Mouse (Mus musculus): ENCODE measurements around the gene Ing5.
"Not testable (repeated sequence)": the region's sequence is repeated elsewhere in the genome, so short reads cannot be mapped to it uniquely, and the experiment has no call there.

The Ing5 gene

DNA sequence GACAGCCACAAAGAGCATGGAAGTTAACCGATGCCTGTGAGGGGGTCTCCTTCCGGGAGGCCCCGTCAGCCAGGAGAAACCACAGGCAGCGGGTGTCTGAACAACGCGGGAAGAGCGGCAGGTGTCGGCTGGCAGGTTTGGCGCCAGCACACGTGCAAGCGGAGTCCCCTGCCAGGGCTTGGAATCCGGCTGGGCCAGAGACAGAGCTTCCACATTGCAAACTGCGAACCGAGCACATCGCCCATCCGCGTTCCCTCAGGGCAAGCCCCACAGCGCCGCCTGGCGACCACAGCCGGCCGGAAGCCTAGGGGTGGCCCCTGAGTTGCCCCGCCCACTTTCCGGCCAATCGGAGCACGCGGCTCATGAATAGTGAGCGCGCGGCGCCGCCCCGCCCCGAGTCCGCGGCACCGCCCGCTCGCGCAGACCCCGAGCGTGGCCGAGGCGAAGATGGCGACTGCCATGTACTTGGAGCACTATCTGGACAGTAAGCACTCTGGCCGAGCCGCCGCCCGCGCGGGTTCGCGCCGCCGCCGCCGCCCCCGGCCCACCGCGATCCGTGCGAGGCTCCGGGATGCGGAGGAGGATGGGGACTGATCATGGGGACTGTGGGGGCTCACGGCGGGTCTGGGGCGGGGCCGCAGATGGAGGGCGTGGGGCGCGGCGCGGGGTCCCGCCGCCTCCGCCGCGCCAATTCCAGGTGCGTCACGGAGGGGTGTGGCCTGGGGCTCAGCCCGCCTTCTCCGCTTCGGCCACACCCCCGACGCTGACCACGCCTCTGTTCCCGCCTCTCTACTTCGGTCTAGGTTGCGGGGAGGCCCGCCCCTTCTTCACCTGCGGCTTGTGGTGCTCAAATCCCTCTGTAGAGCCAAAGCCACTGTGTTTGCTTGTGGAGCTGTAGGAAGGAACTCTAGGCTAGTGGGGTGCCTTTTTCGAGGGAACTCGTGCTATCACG is at the start of gene Ing5:
Gene Ing5 (plus strand): TSS at position 410 of the 952 bp plus-strand sequence.
- peak; percentile 97 for DNase-seq (ENCODE audit: low spot score)

DNA sequence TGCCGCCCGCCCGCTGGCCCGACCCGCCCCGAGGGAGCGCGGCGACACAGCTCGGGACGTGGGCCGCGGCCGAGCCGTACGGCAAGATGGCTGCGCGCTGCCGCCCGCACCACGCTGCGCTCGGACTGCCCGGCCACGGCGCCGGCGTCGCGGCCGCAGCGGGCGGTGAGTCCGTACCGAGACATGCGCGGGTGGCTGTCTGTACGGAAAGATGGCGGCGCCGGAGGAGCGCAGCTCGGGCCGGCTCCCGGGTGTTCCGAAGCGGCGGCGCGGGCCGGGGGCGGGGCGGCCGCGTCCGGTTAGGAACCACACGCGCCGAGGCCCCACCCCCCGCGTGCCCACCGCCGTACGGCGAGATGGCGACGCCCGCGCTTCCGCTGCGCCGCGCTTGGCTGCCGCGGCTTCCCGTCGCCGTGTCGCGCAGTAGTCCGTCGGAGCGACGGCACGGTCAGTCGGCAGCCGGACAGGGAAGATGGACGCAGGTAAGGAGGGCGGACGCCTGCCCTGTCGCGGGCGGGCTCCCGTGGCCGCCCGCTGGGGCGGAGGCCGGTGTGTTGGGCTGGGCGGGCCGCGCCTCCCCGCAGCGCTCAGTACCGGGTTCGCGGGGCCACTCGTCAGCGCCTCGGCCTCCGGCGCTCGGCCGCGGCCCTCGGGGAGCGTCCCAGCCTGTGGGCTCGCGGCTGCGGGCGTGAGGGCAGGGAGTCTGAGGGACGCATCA is 49.0 kb upstream of the Ing5 start, which contains the start of gene Thap4:
Gene Thap4 (minus strand): TSS at position 292 of the 718 bp plus-strand sequence.
- DNase-seq (ENCODE audit: low spot score) = peak; percentile 93

DNA sequence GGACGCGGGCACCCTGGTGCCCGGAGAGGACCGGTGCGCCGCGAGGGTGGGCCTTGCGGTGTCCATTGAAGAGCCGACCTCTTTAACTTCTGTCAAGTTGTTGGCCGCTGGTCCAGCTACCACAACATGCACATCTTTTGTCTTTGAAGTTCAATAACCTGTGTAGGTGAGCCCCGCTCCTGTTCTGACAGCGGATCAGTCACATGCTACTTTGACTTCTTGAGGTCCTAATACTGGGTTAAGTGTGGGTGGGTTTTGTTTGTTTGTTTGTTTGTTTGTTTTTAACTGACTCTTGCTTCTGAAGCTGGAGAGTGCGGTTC is 48.5 kb upstream of the Ing5 start:
- DNase-seq (ENCODE audit: low spot score) = no peak

DNA sequence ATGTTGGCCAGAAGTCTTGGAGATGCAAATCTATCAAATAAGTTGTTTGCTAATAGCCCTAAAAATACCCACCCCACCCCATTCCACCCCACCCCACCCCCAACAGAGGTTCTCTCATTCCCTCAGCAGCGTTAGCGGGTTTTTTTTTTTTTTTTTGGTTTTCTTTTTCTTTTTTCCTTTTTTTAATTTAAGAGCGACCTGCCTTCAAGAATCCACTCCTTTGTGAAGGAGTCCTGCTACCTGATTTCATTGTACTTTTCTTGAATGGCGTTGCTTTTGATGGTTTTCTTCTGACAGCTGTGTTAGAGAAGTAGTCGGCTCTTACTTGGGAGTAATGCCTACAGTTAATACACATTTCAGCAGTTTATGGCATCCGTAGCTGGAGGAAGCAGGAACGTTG is 48.1 kb upstream of the Ing5 start:
- DNase-seq (ENCODE audit: low spot score) = no peak

DNA sequence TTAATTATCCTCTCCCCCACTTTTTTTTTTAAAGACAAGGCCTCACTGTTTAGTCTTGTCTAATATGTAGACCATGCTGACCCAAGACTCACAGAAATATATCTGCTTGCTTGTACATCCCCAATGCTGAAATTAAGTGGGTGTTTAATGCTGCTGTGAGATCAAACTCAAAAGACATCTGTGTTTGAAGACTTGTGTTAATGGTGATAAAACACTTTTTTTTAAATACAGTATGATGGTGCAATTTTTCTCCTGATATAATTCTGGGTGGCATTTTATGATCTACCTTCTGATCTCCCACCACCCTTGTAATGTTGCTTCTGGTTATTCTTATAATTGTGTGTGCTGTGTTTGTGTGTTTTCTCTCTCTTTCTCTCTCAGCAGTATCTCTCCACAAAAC is 47.6 kb upstream of the Ing5 start:
- DNase-seq (ENCODE audit: low spot score) = no peak

DNA sequence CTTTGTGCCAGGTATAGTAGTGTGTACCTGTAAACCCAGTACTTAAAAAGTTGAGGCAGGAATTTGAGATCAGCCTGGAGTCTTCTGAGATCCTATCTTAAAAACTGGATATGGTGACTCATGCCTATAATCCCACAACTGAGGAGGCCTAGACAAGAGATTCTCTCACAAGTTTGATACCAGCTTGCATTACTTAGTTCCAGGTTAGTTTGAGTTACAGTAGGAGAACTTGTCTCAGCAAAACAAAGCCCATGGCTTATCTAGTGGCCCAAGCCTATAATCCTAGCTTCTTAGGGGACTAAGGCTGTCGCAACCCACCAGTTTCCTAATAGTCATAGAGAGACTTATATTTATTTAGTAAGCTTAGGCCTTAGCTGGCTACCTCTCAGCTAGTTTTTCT is 43.7 kb upstream of the Ing5 start:
- no peak for DNase-seq (ENCODE audit: low spot score)

DNA sequence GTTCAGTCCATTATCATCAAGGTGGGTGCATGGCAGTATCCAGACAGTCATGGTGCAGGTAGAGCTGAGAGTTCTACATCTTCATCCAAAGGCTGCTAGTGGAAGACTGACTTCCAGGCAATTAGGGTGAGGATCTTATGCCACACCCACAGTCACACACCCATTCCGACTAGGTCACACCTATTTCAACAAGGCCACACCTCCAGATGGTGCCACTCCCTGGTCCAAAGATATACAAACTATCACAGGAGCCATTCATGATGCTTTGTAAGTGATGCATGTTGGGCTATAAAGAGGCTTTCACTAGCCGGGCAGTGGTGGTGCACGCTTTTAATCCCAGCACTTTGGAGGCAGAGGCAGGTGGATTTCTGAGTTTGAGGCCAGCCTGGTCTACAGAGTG is 40.2 kb upstream of the Ing5 start:
- not testable (repeated sequence) for DNase-seq (ENCODE audit: low spot score)

DNA sequence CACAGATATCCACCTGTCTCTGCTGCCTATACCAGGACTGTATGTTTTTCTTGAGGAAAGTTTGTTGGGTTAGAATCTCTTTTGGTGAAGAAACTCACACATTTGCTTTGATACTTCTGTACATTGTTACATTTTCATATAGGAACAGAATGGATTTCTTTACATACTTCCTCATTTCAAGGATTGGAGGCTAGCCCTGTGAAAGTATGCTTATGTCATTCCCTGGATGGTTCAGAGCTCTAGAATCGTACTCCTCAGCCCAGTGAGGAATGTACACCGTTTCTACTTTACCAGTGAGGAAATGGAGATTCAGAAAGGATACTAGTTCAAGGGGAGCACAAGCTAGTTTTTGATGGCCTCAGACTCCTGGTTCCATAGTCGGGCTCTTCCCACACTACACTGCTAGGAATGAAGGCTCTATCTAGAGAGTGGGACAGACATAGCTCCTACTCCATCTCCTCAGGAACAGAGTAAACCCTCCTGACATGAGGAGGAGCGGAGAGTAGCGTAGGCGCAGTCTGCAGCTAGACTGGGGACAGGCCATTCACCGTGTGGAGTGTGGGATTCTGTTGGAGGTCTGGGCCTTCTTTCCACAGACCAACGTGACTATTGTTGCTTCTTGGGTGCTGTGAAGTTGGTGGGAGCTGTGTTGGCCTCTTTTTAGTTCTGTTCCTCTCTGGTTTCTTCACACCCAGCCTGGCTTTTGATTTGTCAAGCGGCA is 38.7 kb upstream of the Ing5 start:
- no peak for DNase-seq (ENCODE audit: low spot score)

DNA sequence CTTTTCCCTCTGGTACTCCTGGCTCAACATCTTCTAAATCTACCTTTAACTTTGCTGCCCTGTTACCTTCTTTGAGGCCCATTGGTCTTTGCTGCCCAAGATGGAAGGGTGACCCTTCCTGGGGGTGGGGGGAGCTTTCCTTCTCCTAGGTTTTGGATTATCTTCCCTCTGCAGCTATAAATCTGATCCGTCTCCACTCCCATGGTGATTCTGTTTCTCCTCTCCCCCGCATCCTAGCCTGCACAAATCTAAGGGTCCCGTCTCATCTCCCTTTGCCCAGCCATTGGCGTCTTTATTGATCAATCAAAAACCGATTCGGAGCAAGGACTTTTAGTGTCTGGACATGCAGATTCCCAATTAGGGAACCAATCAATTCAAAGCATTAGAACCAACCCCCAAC is 36.2 kb upstream of the Ing5 start:
- DNase-seq (ENCODE audit: low spot score) = no peak

DNA sequence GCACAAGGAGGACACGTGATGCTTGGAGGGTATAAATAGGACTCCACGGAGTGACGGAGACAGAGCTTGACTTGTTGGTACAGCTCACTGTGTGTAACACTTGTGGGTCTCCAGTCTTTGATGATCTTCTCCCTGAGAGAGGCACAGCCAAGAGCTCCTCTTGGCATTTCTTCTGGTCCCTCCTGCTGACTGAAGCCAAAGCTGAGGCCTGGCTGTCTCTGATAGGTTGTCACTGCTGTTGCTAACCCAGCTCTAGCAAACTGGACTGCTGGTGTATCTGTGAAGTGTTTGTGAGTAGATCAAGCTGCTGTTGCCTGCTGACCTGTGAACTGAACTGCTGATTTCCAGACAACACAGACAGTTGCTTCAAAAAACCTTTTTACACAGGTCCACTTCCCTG is 33.9 kb upstream of the Ing5 start:
- no peak for DNase-seq (ENCODE audit: low spot score)

DNA sequence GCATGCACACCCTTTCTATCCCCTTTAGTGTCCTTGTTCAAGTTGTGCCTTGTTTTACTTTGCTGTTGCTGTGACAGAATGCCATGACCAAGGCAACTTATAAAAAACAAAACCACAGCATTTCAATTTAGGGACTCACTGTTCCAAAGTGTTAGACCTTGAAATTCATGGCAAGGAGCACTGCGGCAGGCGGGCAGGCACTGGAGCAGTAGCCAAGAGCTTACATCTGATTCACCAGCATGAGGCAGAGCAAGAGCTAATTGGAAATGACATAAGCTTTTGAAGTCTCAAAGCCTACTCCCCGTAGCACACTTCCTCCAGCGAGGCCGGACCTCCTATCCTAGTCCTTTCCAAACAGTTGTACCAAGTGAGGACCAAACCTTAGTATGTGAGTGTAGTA is 27.1 kb upstream of the Ing5 start:
- DNase-seq (ENCODE audit: low spot score) = no peak

DNA sequence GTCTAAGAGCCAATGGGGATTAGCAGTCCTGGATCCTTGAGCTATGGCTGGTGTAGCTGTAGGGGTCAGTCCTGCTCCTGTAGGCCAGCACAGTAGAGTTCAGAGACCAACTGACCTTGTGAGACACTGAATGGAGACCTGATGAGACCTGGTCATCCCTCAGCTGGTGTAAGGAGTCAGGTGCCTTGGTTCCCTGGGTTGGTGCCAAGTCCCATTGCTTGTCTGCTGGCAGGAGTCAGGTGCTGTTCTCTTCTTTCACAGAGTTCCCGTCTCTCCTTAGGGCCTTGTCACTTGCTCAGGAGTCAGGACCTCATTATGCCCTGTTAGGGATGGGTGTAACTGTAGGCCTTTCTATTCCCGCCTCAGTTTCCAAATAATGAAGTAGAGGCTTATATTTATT is 16.9 kb upstream of the Ing5 start:
- no peak for DNase-seq (ENCODE audit: low spot score)

DNA sequence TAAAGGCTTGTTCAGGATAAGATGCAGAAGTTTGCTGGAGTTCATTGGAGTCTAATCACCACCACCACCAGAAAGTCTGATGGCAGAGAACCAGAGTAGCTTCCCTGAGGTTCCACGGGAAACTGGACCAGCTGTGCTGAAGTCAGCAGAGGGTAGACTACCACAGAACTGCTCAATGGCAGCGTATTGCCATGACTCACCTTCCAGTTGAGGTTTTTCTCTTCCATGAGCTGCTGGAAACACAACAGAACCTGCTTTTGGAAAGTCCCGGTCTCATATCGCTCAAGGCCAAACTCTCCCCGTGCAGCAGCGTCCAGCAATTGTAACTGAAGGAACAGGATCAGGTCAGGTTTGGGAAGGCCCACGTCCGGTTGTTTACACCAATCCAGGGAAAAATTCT is 9.2 kb upstream of the Ing5 start:
- DNase-seq (ENCODE audit: low spot score) = peak; percentile 47

DNA sequence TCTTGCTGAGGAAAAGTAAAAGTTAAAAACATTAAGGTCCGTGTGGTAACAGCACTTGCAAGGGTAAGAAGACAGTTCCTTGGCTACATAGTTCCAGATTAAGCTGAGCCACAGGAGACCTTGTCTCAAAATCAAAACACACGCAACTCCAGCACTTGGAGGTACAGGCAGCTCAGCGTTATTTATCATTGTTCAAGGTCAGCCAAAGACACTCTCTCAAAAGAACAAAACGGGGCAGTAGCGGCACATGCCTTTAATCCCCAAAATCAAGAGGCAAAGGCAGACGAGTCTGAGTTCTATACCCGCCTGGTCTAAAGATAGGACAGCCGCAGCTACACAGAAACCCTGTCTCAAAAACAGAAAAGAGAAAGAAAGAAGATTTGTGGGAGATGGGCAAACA is 7.9 kb upstream of the Ing5 start:
- DNase-seq (ENCODE audit: low spot score) = peak; percentile 61

DNA sequence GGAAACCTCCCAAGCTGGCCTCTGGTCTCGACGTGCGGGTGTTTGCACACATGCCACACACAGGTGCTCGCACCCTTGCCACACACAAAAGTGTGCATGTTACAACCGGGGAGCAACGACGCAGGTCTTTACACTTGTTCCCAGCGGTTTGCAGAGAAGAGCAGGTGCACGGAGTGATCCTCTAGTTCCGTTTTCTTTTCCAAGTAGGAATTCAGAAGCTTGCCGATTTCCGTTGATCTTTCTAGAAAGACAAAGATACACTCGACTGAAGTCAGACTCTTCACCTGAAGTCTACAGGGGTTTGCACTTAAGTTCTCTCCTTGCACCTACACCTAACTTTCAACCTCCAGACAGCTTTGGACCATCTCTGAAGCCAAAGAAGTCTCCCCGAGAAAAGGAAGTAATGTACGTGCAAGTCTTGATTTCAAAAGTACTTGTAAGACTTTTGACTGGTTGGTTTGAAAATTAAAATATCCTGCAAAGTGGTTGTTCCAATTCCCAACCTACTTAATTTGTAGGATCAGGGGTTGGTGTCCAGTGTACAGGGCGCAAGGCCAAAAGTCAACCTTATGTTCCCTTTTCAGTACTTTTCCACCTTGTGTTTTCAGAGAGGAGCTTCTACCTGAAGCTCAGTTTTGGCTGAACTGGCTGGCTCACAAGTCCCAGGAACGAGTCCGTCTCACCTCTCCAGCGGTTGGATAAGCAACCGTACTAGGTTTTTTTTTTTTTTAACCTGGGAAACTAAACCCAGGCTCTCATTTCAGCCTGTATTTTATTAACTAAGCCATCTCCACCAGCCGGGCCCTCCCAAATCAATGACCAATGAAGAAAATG is 2.9 kb upstream of the Ing5 start:
- no peak for DNase-seq (ENCODE audit: low spot score)

DNA sequence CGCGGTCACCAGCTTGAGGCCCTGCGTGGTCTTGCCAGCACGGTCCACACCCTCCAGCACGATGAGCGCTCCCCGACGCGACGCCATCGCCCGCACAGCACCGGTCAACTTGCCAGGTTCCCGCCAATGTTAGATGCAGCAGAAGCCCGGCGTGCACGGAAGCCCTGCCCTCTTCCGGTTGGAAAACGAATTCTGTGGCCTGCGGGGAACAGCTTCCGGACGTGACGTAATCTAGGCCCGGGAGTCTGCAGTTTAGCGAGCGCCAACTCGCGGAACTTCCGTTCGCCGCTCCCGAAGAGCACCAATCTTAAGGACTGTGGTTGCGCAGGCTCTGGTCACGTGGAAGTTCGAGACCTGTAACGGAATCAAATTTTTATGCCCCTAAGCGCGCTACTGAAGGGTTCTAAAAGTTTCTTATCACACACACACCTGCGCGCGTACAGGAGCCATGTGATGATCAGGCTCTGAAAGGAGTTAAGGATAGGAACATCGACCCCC is 2.0 kb upstream of the Ing5 start, which contains the start of gene Dtymk:
Gene Dtymk (minus strand): TSS at position 194 of the 498 bp plus-strand sequence.
- peak; percentile 91 for DNase-seq (ENCODE audit: low spot score)

DNA sequence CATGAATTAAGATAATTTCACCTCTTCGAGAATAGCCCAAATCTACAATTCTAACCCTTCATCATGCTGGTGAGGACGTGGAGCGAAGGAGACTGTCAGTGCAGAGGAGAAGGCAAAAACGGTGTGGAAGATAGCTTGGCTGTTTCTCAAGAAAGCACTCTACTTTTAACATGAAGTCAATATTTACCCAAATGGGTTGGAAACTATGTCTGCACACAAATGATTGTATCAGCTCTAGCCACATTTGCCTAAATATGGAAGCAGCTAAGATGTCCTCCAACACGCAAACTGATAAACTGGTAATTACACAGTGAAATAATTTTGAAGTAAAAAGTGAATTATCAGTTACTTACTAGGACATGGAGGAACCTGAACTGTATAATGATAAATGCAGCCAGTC is 994 bp upstream of the Ing5 start:
- no peak for DNase-seq (ENCODE audit: low spot score)

DNA sequence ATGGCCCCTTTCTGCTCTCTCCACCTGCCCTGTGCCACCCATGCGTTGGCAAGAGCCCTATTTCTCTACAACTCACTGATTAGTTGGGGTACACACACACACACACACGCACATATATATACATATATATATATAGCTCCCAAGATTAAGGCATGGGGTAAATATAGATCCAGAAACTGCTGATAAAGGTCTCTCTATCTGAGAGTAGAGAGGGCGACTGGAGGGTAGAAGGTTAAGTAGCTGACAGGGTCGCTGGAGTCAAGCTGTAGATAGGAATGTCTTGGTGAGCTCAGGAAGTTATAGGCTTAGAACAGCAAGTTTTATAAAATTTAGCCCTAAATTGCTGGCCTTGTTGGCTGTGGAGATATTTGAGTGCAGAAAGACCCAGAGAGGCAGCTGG is 1.1 kb downstream of the Ing5 start:
- no peak for DNase-seq (ENCODE audit: low spot score)

DNA sequence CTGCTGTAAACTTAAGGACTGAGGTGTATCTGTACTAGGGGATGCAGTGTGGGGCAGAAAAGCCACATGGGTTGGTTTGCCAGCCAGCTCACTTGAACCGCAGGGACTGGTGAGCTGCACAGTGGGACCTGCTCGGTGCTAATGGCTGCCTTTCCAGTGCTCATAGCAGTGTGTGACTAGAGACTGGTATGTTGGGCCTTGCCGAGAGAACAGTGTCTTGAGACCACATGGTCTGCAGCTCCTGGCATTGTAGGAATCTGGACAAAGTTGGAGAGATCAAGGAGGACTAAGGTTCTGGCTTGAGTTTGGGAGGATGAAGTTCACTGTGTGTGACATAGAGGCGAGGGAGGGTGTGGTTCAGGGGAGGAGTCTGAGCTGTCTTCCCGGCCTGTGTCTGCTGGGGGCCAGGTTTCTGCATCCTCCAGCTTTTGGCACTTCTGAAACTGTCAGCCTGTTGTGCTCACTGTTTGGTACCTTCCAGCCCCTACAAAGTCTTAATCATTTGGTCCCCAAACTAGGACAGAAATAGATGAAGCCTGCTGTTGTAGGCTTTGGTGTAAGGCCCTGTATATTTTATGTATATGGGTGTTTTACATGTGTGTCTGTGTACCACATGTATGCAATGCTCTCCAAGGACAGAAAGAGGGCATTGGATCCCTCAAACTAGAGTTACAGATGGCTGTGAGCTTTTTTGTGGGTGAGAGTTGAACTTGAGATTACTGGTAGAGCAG is 1.6 kb downstream of the Ing5 start:
- no peak for DNase-seq (ENCODE audit: low spot score)

DNA sequence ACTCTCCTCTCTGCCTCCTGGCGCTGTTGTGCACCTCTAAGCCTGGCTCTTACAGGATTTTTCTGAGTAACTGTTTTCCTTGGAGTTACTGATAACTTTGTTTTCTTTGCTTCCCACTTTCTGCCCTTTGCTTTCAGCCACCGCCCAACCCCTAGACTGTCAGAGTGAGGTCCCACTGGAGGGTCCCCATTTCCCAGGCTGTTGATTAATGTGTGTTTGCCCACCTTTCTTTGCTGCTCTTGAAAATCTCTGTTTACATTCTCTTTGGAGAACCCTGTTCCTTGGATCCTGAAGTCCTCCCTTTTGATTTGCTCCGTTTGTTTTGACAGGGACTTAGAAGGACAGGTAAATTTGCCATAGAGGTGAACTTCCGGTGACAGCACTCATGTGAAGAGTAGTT is 5.1 kb downstream of the Ing5 start:
- DNase-seq (ENCODE audit: low spot score) = no peak

DNA sequence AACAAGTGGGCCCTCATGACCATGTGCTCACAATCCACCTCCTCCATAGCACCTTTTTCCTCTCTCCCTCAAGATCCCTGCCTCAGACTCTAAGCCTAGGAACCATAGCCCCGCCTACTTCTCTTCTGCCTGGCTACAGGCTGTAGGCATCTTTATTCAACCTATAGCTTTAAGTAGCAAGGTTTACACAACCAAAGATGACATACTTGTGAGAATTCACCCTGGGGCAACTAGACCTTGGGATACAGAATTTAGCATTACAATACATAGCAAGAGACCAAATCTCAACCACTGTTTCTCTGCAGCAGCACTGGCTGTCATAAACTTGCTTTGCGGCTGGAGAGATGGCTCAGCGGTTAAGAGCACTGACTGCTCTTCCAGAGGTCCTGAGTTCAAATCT is 6.2 kb downstream of the Ing5 start:
- no peak for DNase-seq (ENCODE audit: low spot score)
